Mouse (Mus musculus): ENCODE results near the gene Foxp1.
A peak's percentile ranks its signal among the peaks of the same experiment; 100 is the strongest.

Gene Foxp1

GRCm38 (mm10) chr6:99105979-99106378, 416.5 kb downstream of the Foxp1 start:
- DNase-seq (ENCODE audit: extremely low read depth, insufficient read length, low spot score), result no peak

DNA sequence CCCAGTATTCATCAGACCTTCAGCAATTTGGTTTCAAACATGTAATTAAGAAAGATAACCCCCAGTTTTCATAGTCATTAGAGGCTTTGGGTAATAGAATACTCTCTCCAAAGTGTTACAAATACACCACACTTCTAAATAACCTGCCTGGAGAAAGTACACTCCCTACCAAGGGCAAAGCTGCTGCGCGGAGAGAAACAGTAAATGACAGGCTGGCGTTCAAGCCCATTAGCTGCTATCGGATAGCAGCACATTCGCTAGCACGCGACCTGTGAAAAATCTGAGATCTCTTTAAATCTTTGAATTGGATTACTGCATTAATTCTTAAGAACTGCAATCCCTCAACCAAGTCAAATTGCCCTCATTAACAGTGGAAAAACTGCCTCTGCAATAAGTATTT, 418.1 kb downstream of the Foxp1 start:
- DNase-seq (ENCODE audit: extremely low read depth, insufficient read length, low spot score), result no peak

DNA sequence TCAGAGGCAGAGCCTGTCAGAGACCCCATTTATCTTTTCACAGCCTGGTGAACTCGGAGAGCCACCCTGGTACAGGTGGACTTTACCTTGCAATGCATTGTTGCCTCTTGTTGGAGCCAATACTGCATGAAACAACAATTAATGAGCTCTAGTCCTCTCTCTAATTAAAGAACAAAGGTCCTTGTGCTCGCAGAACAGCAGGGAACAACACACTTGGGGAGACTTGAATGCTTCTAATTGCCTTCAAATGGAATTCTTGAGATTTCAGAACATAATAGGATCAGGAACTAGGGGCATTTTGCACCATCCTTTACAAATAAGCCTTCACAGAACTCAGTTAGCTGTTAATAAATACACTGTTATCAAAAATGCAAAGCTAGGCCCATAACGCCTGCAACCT, 418.6 kb downstream of the Foxp1 start:
- DNase-seq (ENCODE audit: extremely low read depth, insufficient read length, low spot score), result no peak

DNA sequence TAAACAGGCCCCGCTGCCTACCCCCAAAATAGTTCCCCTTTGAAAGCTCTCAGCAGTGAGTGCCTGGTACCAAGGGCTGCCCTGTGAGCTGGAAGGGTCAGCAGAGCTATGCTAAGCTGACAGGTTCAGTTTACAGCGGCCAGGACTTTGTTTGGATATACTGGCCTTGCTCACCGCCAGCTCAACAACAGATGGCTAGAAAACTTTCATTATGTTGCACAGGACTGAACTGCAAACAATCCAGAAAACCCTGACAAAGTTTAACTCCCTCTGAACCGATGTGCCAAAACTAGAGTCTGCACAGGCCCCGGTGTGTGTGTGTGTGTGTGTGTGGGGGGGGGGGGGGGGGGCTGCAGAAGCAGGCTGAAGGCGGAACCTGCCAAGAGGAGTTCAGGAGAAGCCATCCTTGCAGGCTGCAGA, 421.0 kb downstream of the Foxp1 start:
- no peak for DNase-seq (ENCODE audit: extremely low read depth, insufficient read length, low spot score)

DNA sequence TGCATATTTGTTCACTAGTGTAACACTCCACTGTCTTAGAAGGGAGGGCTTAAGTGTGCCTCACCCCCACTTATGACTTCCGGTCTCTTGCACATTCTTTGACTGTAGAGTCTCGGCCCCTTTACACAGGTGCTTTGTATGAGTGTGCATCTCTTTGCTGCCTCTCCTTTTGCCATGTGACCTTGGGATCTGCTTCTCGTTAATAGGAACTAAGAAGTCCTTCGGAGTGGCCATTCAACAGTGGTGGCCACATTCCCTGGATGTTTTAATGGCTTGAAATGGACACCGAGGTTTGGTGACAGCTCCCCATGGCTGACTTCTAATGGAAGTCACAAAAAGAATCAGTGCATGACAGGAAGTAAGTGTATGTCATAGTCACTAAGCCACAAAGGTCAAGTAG, 422.2 kb downstream of the Foxp1 start:
- no peak for DNase-seq (ENCODE audit: extremely low read depth, insufficient read length, low spot score)

DNA sequence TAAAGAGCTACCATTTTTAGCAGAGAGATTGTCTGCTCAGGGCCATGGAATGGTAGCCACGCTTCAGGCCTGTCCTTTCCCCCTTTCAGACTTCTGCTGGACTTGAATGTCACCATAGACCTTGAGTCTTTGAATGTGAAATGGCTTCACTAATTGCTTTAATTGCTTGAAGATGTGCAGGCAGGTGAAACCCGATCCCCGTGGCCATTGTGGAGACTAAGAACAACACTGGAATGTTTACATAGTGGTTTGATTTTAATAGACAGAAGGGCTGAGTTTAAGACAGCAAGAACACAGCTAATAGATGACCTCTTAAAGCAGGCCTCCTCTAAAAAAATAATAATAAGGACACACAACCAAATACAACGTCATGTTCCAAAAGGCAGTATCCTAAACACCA, 422.7 kb downstream of the Foxp1 start:
- no peak for DNase-seq (ENCODE audit: extremely low read depth, insufficient read length, low spot score)

- no peak for DNase-seq (ENCODE audit: extremely low read depth, insufficient read length, low spot score)
Observed at GRCm38 (mm10) chr6:99097191-99097590, 425.3 kb downstream of the Foxp1 start.

DNA sequence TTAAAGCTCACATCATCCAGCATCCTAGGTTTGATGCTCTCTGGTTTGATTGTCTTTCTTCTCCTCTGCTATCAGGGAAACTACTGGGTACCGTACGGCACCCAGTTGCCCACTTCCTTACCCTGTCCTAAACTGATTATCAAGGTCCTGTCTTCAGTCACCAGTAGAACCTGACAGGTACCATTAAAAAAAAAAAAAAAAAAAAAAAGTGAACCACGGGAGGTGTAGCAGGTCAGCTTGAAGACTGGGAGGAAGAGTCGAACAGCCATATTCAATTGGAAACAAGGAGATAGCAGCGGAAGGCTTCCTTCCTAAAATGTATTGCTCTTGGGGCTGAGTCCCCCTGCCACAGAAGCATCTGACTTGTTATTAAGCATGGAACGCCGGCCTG, 425.8 kb downstream of the Foxp1 start:
- DNase-seq (ENCODE audit: extremely low read depth, insufficient read length, low spot score), result no peak

- peak; percentile 54 for DNase-seq (ENCODE audit: extremely low read depth, insufficient read length, low spot score)
Observed at GRCm38 (mm10) chr6:99096105-99096775, 426.3 kb downstream of the Foxp1 start.

DNA sequence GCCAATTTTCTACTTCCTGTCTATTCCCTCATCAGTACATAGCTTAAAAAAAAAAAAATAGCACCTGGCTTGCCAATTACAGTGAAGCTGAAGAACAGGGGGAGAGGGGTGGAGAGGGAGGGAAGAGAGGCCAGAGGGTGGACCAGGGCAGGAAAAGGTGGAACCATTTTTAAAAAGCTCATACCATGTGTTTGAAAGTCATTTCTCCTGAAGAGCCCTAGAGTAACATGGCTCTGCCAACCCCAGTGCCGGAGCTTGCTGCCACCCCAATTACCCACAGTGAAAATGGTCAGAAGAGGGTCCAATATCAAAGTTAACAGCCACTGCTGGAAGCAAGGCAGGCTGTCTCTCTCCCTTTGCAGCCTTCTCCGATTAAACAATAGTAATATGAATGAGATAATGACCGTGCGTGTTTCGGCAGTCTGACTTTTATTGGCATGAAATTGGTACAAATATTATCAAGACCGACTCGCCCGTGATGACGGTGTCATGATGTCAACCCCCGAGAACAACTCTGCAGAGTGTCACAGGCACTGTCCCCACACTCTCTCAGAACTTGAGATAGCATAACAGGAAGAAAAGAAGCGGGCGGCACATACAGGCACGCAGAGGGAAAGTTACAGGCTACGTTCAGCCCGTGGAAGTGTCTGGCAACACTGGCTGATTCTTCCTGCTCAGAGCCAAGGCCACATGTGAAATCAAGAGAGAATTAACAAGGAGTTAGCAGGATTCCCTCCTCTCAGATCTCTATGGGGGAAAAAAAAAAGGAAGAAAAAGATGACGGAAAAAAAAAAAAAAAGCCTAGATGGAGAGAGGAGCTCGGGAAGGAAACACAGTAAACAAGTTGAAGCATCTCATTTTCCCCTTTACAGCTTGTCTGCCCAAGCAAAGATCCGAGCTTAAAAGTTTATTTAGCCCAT, 427.1 kb downstream of the Foxp1 start:
- peak; percentile 50 for DNase-seq (ENCODE audit: extremely low read depth, insufficient read length, low spot score)

DNA sequence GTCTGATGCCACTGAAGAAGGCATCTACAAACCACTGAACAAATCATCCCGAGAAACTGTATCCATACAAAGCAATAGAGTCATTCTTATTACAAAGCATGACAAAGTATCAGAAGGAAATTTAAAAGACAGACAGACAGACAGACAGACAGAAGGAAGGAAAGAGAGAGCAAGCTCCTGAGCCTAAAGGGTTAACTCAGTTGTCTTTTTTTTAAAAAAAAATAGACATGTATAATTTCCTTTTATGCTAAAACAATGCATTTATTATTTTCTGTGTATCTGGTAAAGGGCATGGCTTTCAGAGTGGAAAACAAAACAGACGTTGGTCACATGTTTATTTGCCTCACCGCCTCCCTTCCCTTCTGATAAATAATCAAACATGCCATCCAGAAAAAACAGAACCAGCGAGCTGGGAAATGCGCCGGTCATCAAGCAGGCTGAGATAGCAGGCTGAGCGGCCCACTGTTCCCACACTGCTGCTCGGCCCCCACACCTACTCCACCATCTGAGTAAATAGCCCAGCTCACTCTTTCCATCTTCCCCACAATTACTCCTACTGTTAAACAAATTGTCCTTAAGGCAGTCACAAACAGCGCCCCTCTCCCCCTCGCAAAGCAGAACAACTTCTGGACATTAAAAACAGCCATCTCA, 428.1 kb downstream of the Foxp1 start:
- peak; percentile 39 for DNase-seq (ENCODE audit: extremely low read depth, insufficient read length, low spot score)

DNA sequence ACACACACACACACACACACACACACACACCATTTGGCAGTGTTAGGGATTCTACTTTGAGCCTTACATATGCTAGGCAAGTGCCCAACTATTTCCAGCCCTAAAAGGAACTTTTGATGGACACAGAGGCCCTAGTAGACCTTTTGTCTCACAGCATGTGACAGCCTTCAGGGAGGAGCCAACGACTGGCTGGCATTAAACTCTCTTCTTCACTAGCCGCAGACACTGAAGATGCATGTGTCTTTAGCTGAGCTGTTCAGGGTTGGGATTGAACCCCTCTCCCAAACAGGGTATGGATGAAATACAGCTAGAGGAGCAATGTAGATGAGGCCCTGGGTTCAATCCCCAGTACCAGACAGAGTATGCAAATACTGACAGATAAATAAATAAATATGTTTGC, 428.7 kb downstream of the Foxp1 start:
- DNase-seq (ENCODE audit: extremely low read depth, insufficient read length, low spot score), result no peak

DNA sequence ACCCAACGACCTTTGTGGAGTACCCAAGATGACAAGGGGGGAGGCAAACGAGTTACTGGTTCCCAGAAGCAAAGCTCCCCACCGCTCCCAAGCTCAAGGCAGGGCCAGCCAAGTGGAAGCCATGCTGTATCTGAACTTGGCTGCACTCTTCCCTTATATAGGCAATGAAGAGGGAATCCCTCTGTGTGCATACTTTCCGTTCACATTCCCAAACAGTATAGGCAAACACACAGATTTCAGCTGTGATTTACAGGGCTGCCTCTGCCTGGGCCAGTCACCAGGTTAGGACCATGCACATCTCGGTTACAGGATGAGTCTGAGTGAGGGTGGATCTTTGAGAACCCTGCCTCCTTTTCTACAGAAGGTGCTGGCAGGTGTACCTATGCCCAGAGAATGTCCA, 429.3 kb downstream of the Foxp1 start:
- no peak for DNase-seq (ENCODE audit: extremely low read depth, insufficient read length, low spot score)

- DNase-seq (ENCODE audit: extremely low read depth, insufficient read length, low spot score), result no peak
Observed at GRCm38 (mm10) chr6:99091799-99092198, 430.7 kb downstream of the Foxp1 start.

GRCm38 (mm10) chr6:99087598-99087997, 434.9 kb downstream of the Foxp1 start:
- DNase-seq (ENCODE audit: extremely low read depth, insufficient read length, low spot score), result no peak

- peak; percentile 41 for DNase-seq (ENCODE audit: extremely low read depth, insufficient read length, low spot score)
Observed at GRCm38 (mm10) chr6:99084956-99085355, 437.6 kb downstream of the Foxp1 start.

DNA sequence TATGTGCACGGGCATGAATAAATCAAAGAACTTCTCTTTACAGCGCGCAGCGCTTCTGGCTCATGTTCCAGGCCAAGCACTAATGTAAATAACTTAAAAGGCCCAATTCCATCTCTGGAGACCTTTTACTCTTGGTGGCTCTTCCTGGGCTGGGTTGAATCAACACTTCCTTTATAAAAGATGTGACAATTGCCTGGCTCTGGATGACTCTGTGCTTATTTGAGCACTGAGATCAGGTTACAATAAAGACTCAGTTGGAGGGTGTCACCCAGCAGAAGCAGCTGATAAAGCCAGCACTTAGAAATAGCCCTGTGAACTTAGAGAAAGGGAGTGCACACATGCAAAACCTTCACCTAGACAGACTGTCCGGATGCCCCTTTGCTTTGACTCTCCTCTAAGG, 441.3 kb downstream of the Foxp1 start:
- DNase-seq (ENCODE audit: extremely low read depth, insufficient read length, low spot score), result no peak

DNA sequence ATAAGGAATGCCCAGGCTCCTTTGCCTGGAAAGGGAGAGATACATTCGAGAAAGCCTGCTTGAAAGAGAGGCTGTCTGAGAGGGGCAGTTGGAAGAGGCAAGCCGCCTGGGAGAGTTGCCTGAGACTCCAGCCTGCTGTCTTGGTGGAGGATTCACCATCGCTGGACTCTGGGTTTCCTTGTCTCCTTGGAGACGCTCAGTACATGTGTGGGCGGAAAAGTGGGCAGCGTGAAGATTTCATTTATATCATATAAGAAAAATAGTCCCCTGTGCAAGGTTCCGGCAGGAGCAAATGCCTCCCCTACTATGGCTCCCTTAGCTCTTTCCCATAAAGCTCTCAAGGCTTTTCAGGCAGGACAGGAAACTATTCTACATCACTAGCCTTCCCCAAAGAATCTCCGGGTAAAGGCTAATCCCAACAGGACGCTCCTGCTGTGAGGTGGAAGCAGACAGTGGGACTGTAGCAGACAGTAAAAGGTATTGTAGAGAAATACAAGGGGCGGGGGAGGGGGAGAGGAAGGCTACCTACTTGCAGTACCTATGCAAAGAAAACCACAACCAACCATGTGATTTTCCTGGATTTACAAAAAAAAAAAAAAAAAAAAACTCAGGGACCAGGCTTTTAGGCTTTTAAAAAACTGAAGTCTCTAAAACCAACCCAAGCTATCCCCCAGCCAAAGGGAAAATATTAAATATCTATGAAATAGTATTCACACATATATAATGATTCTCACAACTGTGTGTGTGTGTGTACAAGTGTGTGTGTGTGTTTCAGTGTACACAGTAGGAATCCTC, 443.3 kb downstream of the Foxp1 start:
- DNase-seq (ENCODE audit: extremely low read depth, insufficient read length, low spot score), result no peak

- no peak for DNase-seq (ENCODE audit: extremely low read depth, insufficient read length, low spot score)
Observed at GRCm38 (mm10) chr6:99078089-99078488, 444.4 kb downstream of the Foxp1 start.

DNA sequence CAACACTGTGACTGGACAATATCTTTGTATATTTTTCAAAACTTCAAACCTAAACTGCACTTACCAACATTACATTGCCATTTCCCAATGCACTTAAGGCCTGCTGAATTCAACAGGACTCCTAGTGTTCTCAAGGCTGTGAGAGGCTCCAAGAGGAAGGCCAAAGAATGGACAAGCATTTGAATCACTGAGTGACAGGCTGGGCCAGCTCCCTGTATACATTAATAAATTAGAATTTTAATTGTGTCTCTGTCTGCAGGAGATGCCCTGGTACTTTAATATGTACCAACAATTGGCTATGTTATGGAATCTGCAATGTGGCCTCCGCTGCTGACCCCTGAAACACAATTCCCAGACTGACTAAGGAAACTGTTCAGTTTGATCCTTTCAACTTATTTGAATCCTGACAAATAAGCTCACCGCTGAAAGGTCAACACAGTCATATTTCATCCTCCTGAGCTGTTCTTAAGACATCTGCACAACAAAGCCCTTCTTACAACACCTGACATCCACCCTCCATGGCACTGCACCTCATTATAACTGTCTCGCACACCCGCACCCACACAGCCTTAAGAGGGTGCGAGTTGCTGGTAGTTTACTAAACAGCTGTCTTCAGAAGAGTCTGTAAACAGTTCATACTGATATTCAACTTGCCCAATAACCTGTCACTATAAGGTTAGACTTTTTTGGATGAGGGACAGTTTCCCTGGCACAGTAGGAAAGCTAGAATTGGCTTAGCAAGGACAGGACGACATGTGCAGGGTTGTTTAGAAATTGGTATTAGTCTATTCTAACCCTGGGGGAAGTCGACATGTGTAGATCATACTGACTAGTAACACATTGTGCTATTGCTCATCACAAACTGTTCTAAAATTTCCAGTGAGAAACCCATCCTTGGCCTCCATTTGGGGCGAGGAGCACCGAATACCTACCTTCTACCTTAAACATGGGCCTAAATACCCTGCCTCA, 448.9 kb downstream of the Foxp1 start:
- no peak for DNase-seq (ENCODE audit: extremely low read depth, insufficient read length, low spot score)
